Mouse (Mus musculus) heart, adult 2 months (tissue): ENCODE data around the gene Pitpnm1. TPM values are rescaled to one million over a fixed set of nuclear protein-coding genes. Genes with fewer than 3 reads are reported as not detected.

Source experiments
- DNase-seq, 2 experiments: peaks; one replicate each; pipeline ENCODE4 v3.0.0; 2021
- H3K27ac ChIP-seq: fragments of 200-600 bp; 2 replicates; pipeline ENCODE4 v1.8.1; 2022
- H3K27me3 ChIP-seq: fragments of 200-500 bp; 2 replicates; pipeline ENCODE4 v1.6.1; 2012; ENCODE audit warnings: mild to moderate bottlenecking, low read length, inconsistent platforms, mixed read lengths; ENCODE audit not compliant: control insufficient read depth, insufficient read depth
- H3K36me3 ChIP-seq: fragments of 200-500 bp; 2 replicates; pipeline ENCODE4 v1.6.1; 2012; ENCODE audit warnings: low read length, inconsistent platforms; ENCODE audit not compliant: control insufficient read depth, insufficient read depth
- H3K4me1 ChIP-seq: fragments of 200-500 bp; 2 replicates; pipeline ENCODE4 v1.6.1; 2011; ENCODE audit warnings: low read length; ENCODE audit not compliant: control insufficient read depth, insufficient read depth
- H3K4me3 ChIP-seq: fragments of 200-600 bp; 2 replicates; pipeline ENCODE4 v1.8.1; 2022
- H3K79me2 ChIP-seq: fragments of 200-500 bp; replicated peaks from 2 replicates; pipeline ENCODE4 v1.6.1; 2012; ENCODE audit warnings: mild to moderate bottlenecking, inconsistent platforms, low read length, moderate library complexity, mixed read lengths; ENCODE audit not compliant: control insufficient read depth, insufficient read depth
- H3K9ac ChIP-seq: fragments of 200-500 bp; 2 replicates; pipeline ENCODE4 v1.6.1; 2012; ENCODE audit warnings: low read depth, mild to moderate bottlenecking, control low read depth, inconsistent platforms, low read length, mixed read lengths
- CTCF ChIP-seq: fragments of 200-600 bp; IDR thresholded peaks from 2 replicates; pipeline ENCODE4 v1.8.1; 2022; ENCODE audit warnings: antibody characterized with exemption, mild to moderate bottlenecking, moderate library complexity
- EP300 ChIP-seq: fragments of 200-500 bp; IDR thresholded peaks from 2 replicates; pipeline ENCODE4 v1.6.1; 2011; ENCODE audit warnings: low read depth, low read length, control low read depth; ENCODE audit not compliant: insufficient read depth
- POLR2A ChIP-seq: fragments of 200-500 bp; IDR thresholded peaks from 2 replicates; pipeline ENCODE4 v1.6.1; 2011; ENCODE audit warnings: mild to moderate bottlenecking, low read depth, low read length, control low read depth; ENCODE audit not compliant: insufficient read depth
- WGBS: fragments of 180-500 bp; shearing (Covaris S2); methylation state at CpG from one replicate; pipeline ENCODE4 v1.1.7; 2018; 5-methylcytosine and 5-hydroxymethylcytosine counted together
- intact Hi-C: fragments of 180-260 bp; cut with DNase I; formaldehyde crosslinking; loops from one replicate; pipeline ENCODE4 v1.15.1; 2025
- polyA plus RNA-seq: library from polyadenylated mRNA; depleted of rRNA; stranded (reverse); fragments of >200 nt; gene quantifications from 2 replicates; pipeline ENCODE4 v1.2.3, GENCODE M21; 2012
- total RNA-seq, 2 experiments: library from RNA; stranded (reverse); gene quantifications; 2 replicates each; pipeline ENCODE4 v1.2.3; 2021

Gene Pitpnm1
- total and polyA plus RNA-seq, 3 experiments = 18.1 to 49.9 (median 19.9) TPM

GRCm38 (mm10) chr19:4148819-4149218 is 49.0 kb downstream of the Pitpnm1 start:
- intact Hi-C loops = loop anchor here (2.0 kb wide), 1 partner anchor 14 kb away; the partner anchor contains the start of gene Rps6kb2
- Histone ChIP-seq H3K27me3 (no peaks in the 10 kb centered on the region), H3K4me1 (peaks cover 10% of the 10 kb centered on the region), H3K27ac (peak overlapping the region; percentile 97), H3K79me2 (no peaks in the 10 kb centered on the region), H3K36me3 (no peaks in the 10 kb centered on the region), H3K4me3 (peak overlapping the region; percentile 75), H3K9ac (peak overlapping the region; percentile 91)
- TF ChIP-seq CTCF (no peak), EP300 (no peak)
- WGBS = 1% methylated on average over 8 of the region's 8 CpGs
- no peak for DNase-seq

- Histone ChIP-seq H3K27ac (peak overlapping the region; percentile 97), H3K79me2 (no peaks in the 10 kb centered on the region), H3K27me3 (no peaks in the 10 kb centered on the region), H3K4me3 (peak overlapping the region; percentile 75), H3K9ac (peak overlapping the region; percentile 91), H3K36me3 (no peaks in the 10 kb centered on the region), H3K4me1 (peaks cover 10% of the 10 kb centered on the region)
- no peak for DNase-seq
- no peak for TF ChIP-seq CTCF
- TF ChIP-seq EP300 = no peak
- no peak for TF ChIP-seq POLR2A
- intact Hi-C loops = loop anchor here (2.0 kb wide), 1 partner anchor 14 kb away; the partner anchor contains the start of gene Rps6kb2
- WGBS = 60% methylated on average over 11 of the region's 11 CpGs
These were observed 49.5 kb downstream of the Pitpnm1 start for GRCm38 (mm10) chr19:4149283-4149682.

GRCm38 (mm10) chr19:4149764-4150461 is 50.1 kb downstream of the Pitpnm1 start:
- Histone ChIP-seq H3K36me3 (no peaks in the 10 kb centered on the region), H3K79me2 (no peaks in the 10 kb centered on the region), H3K4me3 (no peak overlapping the region; the same call in 1 of the 2 replicates), H3K9ac (0 out of 2 replicates have a peak overlapping the region, but pooled peaks have one; percentile 3), H3K4me1 (peaks cover 10% of the 10 kb centered on the region), H3K27ac (peak overlapping the region; percentile 97), H3K27me3 (no peaks in the 10 kb centered on the region)
- intact Hi-C loops = loop anchor here (2.0 kb wide), 1 partner anchor 13 kb away; the partner anchor contains the start of gene Rps6kb2
- TF ChIP-seq CTCF (no peak), POLR2A (no peak), EP300 (no peak)
- WGBS = 89% methylated on average over 17 of the region's 17 CpGs
- DNase-seq = no peak

GRCm38 (mm10) chr19:4150567-4151487 is 51.0 kb downstream of the Pitpnm1 start:
- H3K4me3 ChIP-seq = no peak overlapping the region
- H3K9ac ChIP-seq = no peak overlapping the region
- TF ChIP-seq CTCF (no peak), EP300 (no peak), POLR2A (no peak)
- H3K27me3 ChIP-seq = no peaks in the 10 kb centered on the region
- H3K4me1 ChIP-seq = peaks cover 10% of the 10 kb centered on the region
- H3K36me3 ChIP-seq = no peaks in the 10 kb centered on the region
- DNase-seq = no peak
- H3K79me2 ChIP-seq = no peaks in the 10 kb centered on the region
- intact Hi-C loops = no loop called here
- 82% methylated on average over 22 of the region's 22 CpGs for WGBS
- no peak overlapping the region for H3K27ac ChIP-seq

GRCm38 (mm10) chr19:4151488-4151860 is 51.7 kb downstream of the Pitpnm1 start:
- Histone ChIP-seq H3K27ac (no peak overlapping the region), H3K4me3 (no peak overlapping the region), H3K9ac (no peak overlapping the region), H3K27me3 (no peaks in the 10 kb centered on the region), H3K36me3 (no peaks in the 10 kb centered on the region), H3K4me1 (peaks cover 10% of the 10 kb centered on the region), H3K79me2 (no peaks in the 10 kb centered on the region)
- WGBS = 67% methylated on average over 5 of the region's 5 CpGs
- TF ChIP-seq CTCF (no peak), EP300 (no peak), POLR2A (no peak)
- no peak for DNase-seq
- intact Hi-C loops = no loop called here
